In the genomic region with DNA sequence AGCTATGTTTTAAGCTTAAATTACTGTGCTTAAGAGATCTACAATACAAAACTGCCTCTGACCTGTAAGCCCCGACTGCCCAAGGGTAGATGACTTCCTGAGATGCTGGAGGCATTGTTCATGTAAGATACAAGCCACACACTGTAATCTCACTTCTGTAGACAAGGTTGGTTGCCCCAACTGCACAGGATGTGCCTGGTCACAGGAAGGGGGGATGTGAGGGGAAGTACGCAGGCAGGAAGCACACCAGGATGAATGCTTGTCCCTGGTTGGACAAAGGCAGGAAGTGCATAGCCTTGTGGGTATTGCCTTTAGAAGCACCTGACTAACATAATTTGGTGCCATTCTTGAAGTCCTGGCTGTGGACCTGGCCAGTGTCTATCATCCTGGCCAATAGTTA, we compare ENCODE assay signal across 15 mouse cellular contexts. TPM values are rescaled to one million over a fixed set of nuclear protein-coding genes. Genes with fewer than 3 reads are reported as not detected.
A peak's percentile ranks its signal among the peaks of the same experiment; 100 is the strongest.
DNase-seq lines count a peak whose midpoint lies in the region; ATAC-seq and TF ChIP-seq lines count a peak whose summit lies in the region.
"Had no signal": no experiment of that assay in that cellular context is flagged by ENCODE, and none has a peak within 500 bp of the region (broad histone marks: within the 10 kb centered on the region; RNA-seq: fewer than 3 reads in every experiment).

No protein-coding gene starts in this region.

- intact Hi-C loops in left cerebral cortex, adult 2 months (cut with DNase I) = loop anchor here (5.0 kb wide), 1 partner anchor 231 kb away; a partner anchor contains a TSS

- no peak for TF ChIP-seq CTCF in left cerebral cortex, adult 2 months (IDR thresholded peaks at IDR 0.05)

- peak; percentile 72 for DNase-seq in A20 (ENCODE audit: low read depth, low spot score)
- DNase-seq in CD4-positive, CD25-positive, alpha-beta regulatory T cell, adult 2 months (ENCODE audit: low read depth, low spot score) = peak; percentile 40
- DNase-seq in T-cell, adult 2 months (ENCODE audit: low spot score) = peak; percentile 53
- DNase-seq in natural killer cell, adult 2 months (ENCODE audit: low spot score in 2 of 2) = peak; percentile 37 to 44
- DNase-seq in layer of hippocampus, adult 11-12 months (ENCODE audit: low spot score) = no peak
- no peak for DNase-seq in left cerebral cortex, adult 2 months (ENCODE audit: extremely low spot score in 1 of 2, low spot score in 2 of 2)
- DNase-seq: adrenal gland, postnatal 14 days; cerebellum, postnatal 25 days; gastrocnemius, adult 2 months; right cerebral cortex, adult 18-20 months had no signal

- no peak overlapping the region for H3K4me3 ChIP-seq in left cerebral cortex, adult 2 months
- H3K4me3 ChIP-seq: embryonic facial prominence, embryonic 12.5 days; gastrocnemius, adult 2 months; intestine, embryonic 15.5 days; liver, embryonic 15.5 days had no signal

- no peak overlapping the region for H3K27ac ChIP-seq in left cerebral cortex, adult 2 months
- H3K27ac ChIP-seq: embryonic facial prominence, embryonic 12.5 days; gastrocnemius, adult 2 months; intestine, embryonic 15.5 days; liver, embryonic 15.5 days; macrophage had no signal

- ATAC-seq in megakaryocyte-erythroid progenitor cell, adult 5-6 weeks (replicated peaks; ENCODE audit: low FRiP score, low TSS enrichment, poor library complexity, severe bottlenecking) = no peak
- ATAC-seq: intestine, embryonic 15.5 days had no signal

RNA-seq across cellular contexts. Expression of a gene that starts 12.8 kb away (rescaled TPM):
- 1 to 10 TPM; 3.7 to 4.9 TPM for total RNA-seq in left cerebral cortex, adult 2 months (2021)
- 1.4 TPM in 1 of 2 replicates, not detected in the other for total RNA-seq in megakaryocyte-erythroid progenitor cell, adult 5-6 weeks (2014; fragmentation: Nextera tagmentation)
- total RNA-seq in megakaryocyte-erythroid progenitor cell, adult 5-6 weeks (2017) = 0.04 and 0.89 TPM in 2 replicates

RNA-seq across cellular contexts. Expression of a gene that starts 13.0 kb away (rescaled TPM):
- total RNA-seq in left cerebral cortex, adult 2 months (2021) = 100 to 1,000 TPM; 287 to 307 TPM
- 3,282 and 3,383 TPM in 2 replicates for total RNA-seq in megakaryocyte-erythroid progenitor cell, adult 5-6 weeks (2014; fragmentation: Nextera tagmentation)
- total RNA-seq in megakaryocyte-erythroid progenitor cell, adult 5-6 weeks (2017) = 1,974 and 2,153 TPM in 2 replicates

RNA-seq across cellular contexts. Expression of a gene that starts 19.1 kb away (rescaled TPM):
- 10 to 100 TPM; 12.3 to 14.8 TPM for total RNA-seq in left cerebral cortex, adult 2 months (2021)
- total RNA-seq in megakaryocyte-erythroid progenitor cell, adult 5-6 weeks (2014; fragmentation: Nextera tagmentation) = 0.87 and 8.1 TPM in 2 replicates
- total RNA-seq in megakaryocyte-erythroid progenitor cell, adult 5-6 weeks (2017) = 0.66 and 0.88 TPM in 2 replicates

Comparison
In these comparisons a context has a peak if more than half of its experiments do, and no peak if none do; other contexts are left out.
1. DNase-seq: peak in A20 (single experiment), CD4-positive, CD25-positive, alpha-beta regulatory T cell, adult 2 months (single experiment), T-cell, adult 2 months (single experiment) and natural killer cell, adult 2 months (2 of 2); none in layer of hippocampus, adult 11-12 months (single experiment) and left cerebral cortex, adult 2 months (0 of 2).
2. RNA of a gene that starts 13.0 kb away (total RNA-seq): 1,974 to 3,383 TPM in megakaryocyte-erythroid progenitor cell, adult 5-6 weeks; 287 to 307 TPM in left cerebral cortex, adult 2 months; every median in the first group is over 4 times any median in the second.